Mouse (Mus musculus): ENCODE measurements around the gene Rhox4g. TPM values are rescaled to one million over a fixed set of nuclear protein-coding genes. Genes with fewer than 3 reads are reported as not detected.

The Rhox4g gene
- not detected for polyA plus RNA-seq (2014; fragmentation: Illumina TruSeq; extraction: RNeasy Lipid Tissue Mini Kit (QIAGEN cat#74804); ENCODE audit: low read depth, low replicate concordance)

GRCm38 (mm10) chrX:37651227-37651626, at the start of gene Rhox4g:
Gene Rhox4g, minus strand, starts transcription at chrX:37651327.

DNA sequence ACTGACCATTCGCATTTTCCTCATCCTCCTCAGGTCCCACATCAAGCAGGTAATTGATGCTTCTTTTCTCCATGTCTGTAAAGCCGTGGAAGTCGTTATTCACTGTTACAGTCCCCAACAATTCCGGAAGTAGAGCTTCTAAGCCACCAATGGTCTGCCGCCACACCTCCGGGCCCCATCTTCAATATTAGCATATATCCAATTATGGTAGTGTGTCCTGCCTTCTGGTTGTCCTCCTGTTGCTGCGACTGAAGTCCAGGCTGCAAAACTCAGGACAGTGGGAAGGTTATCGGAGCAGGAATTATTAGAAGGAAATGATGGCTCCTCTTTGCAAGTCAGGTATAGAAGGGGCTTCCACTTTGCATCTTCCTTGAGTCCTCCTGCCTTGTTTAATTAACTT, 22.1 kb upstream of the Rhox4g start, which contains the start of gene Rhox2h:
Rhox2h (minus strand) TSS at position 101 of the 400 bp plus-strand sequence.

GRCm38 (mm10) chrX:37668664-37669063, 17.5 kb upstream of the Rhox4g start, which contains the start of gene Rhox3h:
Gene Rhox3h, minus strand, starts transcription at chrX:37668764.

GRCm38 (mm10) chrX:37643370-37643769, 7.8 kb downstream of the Rhox4g start, which contains the start of gene Rhox2g:
Gene Rhox2g, minus strand, starts transcription at chrX:37643470.

DNA sequence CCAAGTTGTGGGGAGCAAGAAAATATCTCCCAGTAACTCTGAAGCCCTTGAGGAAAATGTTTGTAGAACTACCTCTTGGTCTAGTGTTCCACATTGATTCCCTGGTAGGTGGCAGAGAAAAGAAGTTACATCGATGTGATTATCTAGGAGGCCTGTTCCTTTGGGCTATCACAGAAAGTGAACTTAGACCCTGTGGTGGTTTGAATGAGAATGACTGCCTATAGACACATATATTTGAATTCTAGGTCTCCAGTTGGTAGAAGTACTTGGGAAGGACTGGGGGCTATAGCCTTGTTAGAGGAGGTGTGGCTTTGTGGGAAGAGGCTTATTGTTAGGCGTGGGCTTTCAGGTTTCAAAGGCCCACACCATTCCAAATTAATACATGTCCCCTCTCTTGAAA, 22.6 kb downstream of the Rhox4g start, which contains the start of gene Rhox3g:
Rhox3g (minus strand) TSS at position 101 of the 400 bp plus-strand sequence.

GRCm38 (mm10) chrX:37607604-37608003, 43.5 kb downstream of the Rhox4g start, which contains the start of gene Rhox4f:
Gene Rhox4f, minus strand, starts transcription at chrX:37607704.

Other genes with a start within 250 kb of the Rhox4g start
- not detected for gene Rhox2b, start 239.3 kb downstream of the Rhox4g start, polyA plus RNA-seq (2014; fragmentation: Illumina TruSeq; extraction: RNeasy Lipid Tissue Mini Kit (QIAGEN cat#74804); ENCODE audit: low read depth, low replicate concordance)
- not detected for gene Rhox4b, start 218.8 kb downstream of the Rhox4g start, polyA plus RNA-seq (2014; fragmentation: Illumina TruSeq; extraction: RNeasy Lipid Tissue Mini Kit (QIAGEN cat#74804); ENCODE audit: low read depth, low replicate concordance)
- gene Rhox2c, start 197.6 kb downstream of the Rhox4g start, polyA plus RNA-seq (2014; fragmentation: Illumina TruSeq; extraction: RNeasy Lipid Tissue Mini Kit (QIAGEN cat#74804); ENCODE audit: low read depth, low replicate concordance): not detected
- gene Rhox3c, start 192.7 kb downstream of the Rhox4g start, polyA plus RNA-seq (2014; fragmentation: Illumina TruSeq; extraction: RNeasy Lipid Tissue Mini Kit (QIAGEN cat#74804); ENCODE audit: low read depth, low replicate concordance): not detected
- not detected for gene Rhox4c, start 171.0 kb downstream of the Rhox4g start, polyA plus RNA-seq (2014; fragmentation: Illumina TruSeq; extraction: RNeasy Lipid Tissue Mini Kit (QIAGEN cat#74804); ENCODE audit: low read depth, low replicate concordance)
- not detected for gene Rhox2d, start 157.9 kb downstream of the Rhox4g start, polyA plus RNA-seq (2014; fragmentation: Illumina TruSeq; extraction: RNeasy Lipid Tissue Mini Kit (QIAGEN cat#74804); ENCODE audit: low read depth, low replicate concordance)
- not detected for gene Rhox4d, start 137.0 kb downstream of the Rhox4g start, polyA plus RNA-seq (2014; fragmentation: Illumina TruSeq; extraction: RNeasy Lipid Tissue Mini Kit (QIAGEN cat#74804); ENCODE audit: low read depth, low replicate concordance)
- not detected for gene Rhox2e, start 120.9 kb downstream of the Rhox4g start, polyA plus RNA-seq (2014; fragmentation: Illumina TruSeq; extraction: RNeasy Lipid Tissue Mini Kit (QIAGEN cat#74804); ENCODE audit: low read depth, low replicate concordance)
- not detected for gene Rhox3e, start 109.3 kb downstream of the Rhox4g start, polyA plus RNA-seq (2014; fragmentation: Illumina TruSeq; extraction: RNeasy Lipid Tissue Mini Kit (QIAGEN cat#74804); ENCODE audit: low read depth, low replicate concordance)
- gene Rhox4e, start 93.9 kb downstream of the Rhox4g start, polyA plus RNA-seq (2014; fragmentation: Illumina TruSeq; extraction: RNeasy Lipid Tissue Mini Kit (QIAGEN cat#74804); ENCODE audit: low read depth, low replicate concordance): not detected
- gene Rhox2f, start 79.9 kb downstream of the Rhox4g start, polyA plus RNA-seq (2014; fragmentation: Illumina TruSeq; extraction: RNeasy Lipid Tissue Mini Kit (QIAGEN cat#74804); ENCODE audit: low read depth, low replicate concordance): not detected
- not detected for gene Rhox3f, start 70.3 kb downstream of the Rhox4g start, polyA plus RNA-seq (2014; fragmentation: Illumina TruSeq; extraction: RNeasy Lipid Tissue Mini Kit (QIAGEN cat#74804); ENCODE audit: low read depth, low replicate concordance)
- gene Rhox4f, start 43.6 kb downstream of the Rhox4g start, polyA plus RNA-seq (2014; fragmentation: Illumina TruSeq; extraction: RNeasy Lipid Tissue Mini Kit (QIAGEN cat#74804); ENCODE audit: low read depth, low replicate concordance): not detected
- gene Rhox3g, start 22.7 kb downstream of the Rhox4g start, polyA plus RNA-seq (2014; fragmentation: Illumina TruSeq; extraction: RNeasy Lipid Tissue Mini Kit (QIAGEN cat#74804); ENCODE audit: low read depth, low replicate concordance): not detected
- gene Rhox2g, start 7.9 kb downstream of the Rhox4g start, polyA plus RNA-seq (2014; fragmentation: Illumina TruSeq; extraction: RNeasy Lipid Tissue Mini Kit (QIAGEN cat#74804); ENCODE audit: low read depth, low replicate concordance): not detected
- gene Rhox3h, start 17.4 kb upstream of the Rhox4g start, polyA plus RNA-seq (2014; fragmentation: Illumina TruSeq; extraction: RNeasy Lipid Tissue Mini Kit (QIAGEN cat#74804); ENCODE audit: low read depth, low replicate concordance): not detected
- not detected for gene Rhox2h, start 21.9 kb upstream of the Rhox4g start, polyA plus RNA-seq (2014; fragmentation: Illumina TruSeq; extraction: RNeasy Lipid Tissue Mini Kit (QIAGEN cat#74804); ENCODE audit: low read depth, low replicate concordance)
- not detected for gene Rhox5, start 153.5 kb upstream of the Rhox4g start, polyA plus RNA-seq (2014; fragmentation: Illumina TruSeq; extraction: RNeasy Lipid Tissue Mini Kit (QIAGEN cat#74804); ENCODE audit: low read depth, low replicate concordance)
- not detected for gene Rhox6, start 175.6 kb upstream of the Rhox4g start, polyA plus RNA-seq (2014; fragmentation: Illumina TruSeq; extraction: RNeasy Lipid Tissue Mini Kit (QIAGEN cat#74804); ENCODE audit: low read depth, low replicate concordance)
- gene Rhox7a, start 180.4 kb upstream of the Rhox4g start, polyA plus RNA-seq (2014; fragmentation: Illumina TruSeq; extraction: RNeasy Lipid Tissue Mini Kit (QIAGEN cat#74804); ENCODE audit: low read depth, low replicate concordance): not detected
- not detected for gene Rhox8, start 227.6 kb upstream of the Rhox4g start, polyA plus RNA-seq (2014; fragmentation: Illumina TruSeq; extraction: RNeasy Lipid Tissue Mini Kit (QIAGEN cat#74804); ENCODE audit: low read depth, low replicate concordance)
- not detected for gene Rhox7b, start 245.9 kb upstream of the Rhox4g start, polyA plus RNA-seq (2014; fragmentation: Illumina TruSeq; extraction: RNeasy Lipid Tissue Mini Kit (QIAGEN cat#74804); ENCODE audit: low read depth, low replicate concordance)